In genomic region chr11:77149783-77150630, GRCm38 (mm10) we compare ENCODE assay signal across 7 mouse cellular contexts. TPM values are rescaled to one million over a fixed set of nuclear protein-coding genes. Genes with fewer than 3 reads are reported as not detected.
DNase-seq lines count a peak whose midpoint lies in the region; ATAC-seq and TF ChIP-seq lines count a peak whose summit lies in the region.
"Not testable (repeated sequence)": the region's sequence is repeated elsewhere in the genome, so short reads cannot be mapped to it uniquely, and the experiment has no call there.

No protein-coding gene starts in this region.

- TF ChIP-seq CTCF in E14TG2a.4 (conservative IDR thresholded peaks at IDR 0.05; ENCODE audit: low read length), result not testable (repeated sequence)

- peak; percentile 91 for DNase-seq in heart, adult 11 months
- peak; percentile 8 for DNase-seq in lung, postnatal 10 days
- peak; percentile 7 for DNase-seq in lung, postnatal 36 days

- H3K4me1 ChIP-seq in E14TG2a.4 (replicated peaks; ENCODE audit: low read depth, low read length); heart, embryonic 16.5 days (ENCODE audit: control insufficient read depth, insufficient read depth, low read length); limb, embryonic 13.5 days; stomach, embryonic 15.5 days: not testable (repeated sequence)

- not testable (repeated sequence) for H3K36me3 ChIP-seq in E14TG2a.4 (ENCODE audit: insufficient read depth, low read length); heart, embryonic 16.5 days (ENCODE audit: control insufficient read depth, insufficient read depth); limb, embryonic 13.5 days; stomach, embryonic 15.5 days

- not testable (repeated sequence) for H3K27me3 ChIP-seq in E14TG2a.4 (ENCODE audit: insufficient read depth, low read length); heart, embryonic 16.5 days (ENCODE audit: control insufficient read depth, insufficient read depth, low read length); limb, embryonic 13.5 days; stomach, embryonic 15.5 days (replicated peaks)

- not testable (repeated sequence) for H3K27ac ChIP-seq in heart, embryonic 16.5 days (ENCODE audit: low read length); limb, embryonic 13.5 days; stomach, embryonic 15.5 days

- H3K9ac ChIP-seq in heart, embryonic 16.5 days (ENCODE audit: low read length); limb, embryonic 13.5 days; stomach, embryonic 15.5 days: not testable (repeated sequence)

- not testable (repeated sequence) for H3K9me3 ChIP-seq in E14TG2a.4 (ENCODE audit: low read length); heart, embryonic 16.5 days (replicated peaks; ENCODE audit: control insufficient read depth, low read length); limb, embryonic 13.5 days; stomach, embryonic 15.5 days

- WGBS in heart, embryonic 16.5 days, result 78% methylated on average over 20 of the region's 22 CpGs
- WGBS in limb, embryonic 13.5 days, result 82% methylated on average over 22 of the region's 22 CpGs
- WGBS in stomach, embryonic 15.5 days, result 44% methylated on average over 22 of the region's 22 CpGs

- H3K4me3 ChIP-seq in E14TG2a.4 (replicated peaks; ENCODE audit: low read length), result peak overlapping the region; percentile 32; the same call in 1 of the 2 replicates
- not testable (repeated sequence) for H3K4me3 ChIP-seq in heart, embryonic 16.5 days (ENCODE audit: low read length); limb, embryonic 13.5 days; stomach, embryonic 15.5 days (replicated peaks)

- ATAC-seq in heart, embryonic 16.5 days (replicated peaks; ENCODE audit: extremely low read depth, insufficient read depth, low FRiP score), result 0 out of 2 replicates have a peak, but pooled peaks have one; percentile 18
- peak; percentile 61 for ATAC-seq in limb, embryonic 13.5 days (ENCODE audit: low FRiP score, low read depth)
- ATAC-seq in stomach, embryonic 15.5 days (ENCODE audit: insufficient read depth, low FRiP score, low read depth), result peak; percentile 50; the same call in 1 of the 2 replicates

- H3K4me2 ChIP-seq in heart, embryonic 16.5 days (ENCODE audit: low read depth, low read length); limb, embryonic 13.5 days (replicated peaks); stomach, embryonic 15.5 days: not testable (repeated sequence)

RNA-seq across cellular contexts. Expression of gene Efcab5, which starts 38.8 kb away (rescaled TPM):
- polyA plus RNA-seq in heart, embryonic 16.5 days (2015; fragmentation: Nextera tagmentation; extraction: Ambion mirVana), result 0.35 and 0.44 TPM in 2 replicates
- 0.18 and 0.25 TPM in 2 replicates for polyA plus RNA-seq in limb, embryonic 13.5 days (2015; fragmentation: Nextera tagmentation; extraction: Ambion mirVana)
- 0.23 and 0.31 TPM in 2 replicates for polyA plus RNA-seq in stomach, embryonic 15.5 days (2015; fragmentation: Nextera tagmentation; extraction: Ambion mirVana)

Comparison
In these comparisons a context has a peak if more than half of its experiments do, and no peak if none do; other contexts are left out.
1. DNase-seq: peak in every context shown above with its lines; median percentile 91 in heart, adult 11 months; 8 in lung, postnatal 10 days; 7 in lung, postnatal 36 days.